Mouse (Mus musculus) stomach, embryonic 14.5 days (tissue): Measurements from ENCODE around the gene Sntg2. TPM values are rescaled to one million over a fixed set of nuclear protein-coding genes. Genes with fewer than 3 reads are reported as not detected.

Source experiments
- ATAC-seq: fragments of 200-750 bp; cut with Nextera tagmentation; 2 replicates; pipeline ENCODE4 v1.8.0; 2017; ENCODE audit warnings: low read depth, moderate TSS enrichment; ENCODE audit not compliant: insufficient number of reproducible peaks, insufficient read depth, low FRiP score
- H3K27ac ChIP-seq: fragments of 300-500 bp; sonication (generic); 2 replicates; pipeline ENCODE4 v1.5.1; 2014; ENCODE audit warnings: mild to moderate bottlenecking, low read length, moderate library complexity, mixed read lengths
- H3K27me3 ChIP-seq: fragments of 300-500 bp; sonication (generic); 2 replicates; pipeline ENCODE4 v1.6.1; 2014; ENCODE audit warnings: low read length, control low read depth, mixed read lengths; ENCODE audit not compliant: control insufficient read depth, insufficient read depth
- H3K36me3 ChIP-seq: fragments of 300-500 bp; sonication (generic); 2 replicates; pipeline ENCODE4 v1.6.1; 2014; ENCODE audit warnings: mild to moderate bottlenecking, control low read depth, low read length, moderate library complexity, mixed read lengths; ENCODE audit not compliant: control insufficient read depth, insufficient read depth
- H3K4me1 ChIP-seq: fragments of 300-500 bp; sonication (generic); 2 replicates; pipeline ENCODE4 v1.6.1; 2014; ENCODE audit warnings: low read length, control low read depth, mixed read lengths; ENCODE audit not compliant: control insufficient read depth, insufficient read depth
- H3K4me2 ChIP-seq: fragments of 300-500 bp; sonication (generic); replicated peaks from 2 replicates; pipeline ENCODE4 v1.6.1; 2014; ENCODE audit warnings: low read depth, low read length, control low read depth
- H3K4me3 ChIP-seq: fragments of 300-500 bp; sonication (generic); 2 replicates; pipeline ENCODE4 v1.5.1; 2014; ENCODE audit warnings: low read depth, low read length, control low read depth
- H3K9ac ChIP-seq: fragments of 300-500 bp; sonication (generic); replicated peaks from 2 replicates; pipeline ENCODE4 v1.6.1; 2014; ENCODE audit warnings: low read depth, mild to moderate bottlenecking, control low read depth, low read length, moderate library complexity, mixed read lengths
- H3K9me3 ChIP-seq: fragments of 300-500 bp; sonication (generic); 2 replicates; pipeline ENCODE4 v1.6.1; 2016; ENCODE audit warnings: low read depth, low read length, control low read depth; ENCODE audit not compliant: control insufficient read depth
- WGBS: fragments of 180-500 bp; shearing (Covaris S2); extraction: QIAGEN DNeasy Blood & Tissue Kit; methylation state at CpG from one replicate; pipeline ENCODE4 v1.1.7; 2014; 5-methylcytosine and 5-hydroxymethylcytosine counted together
- polyA plus RNA-seq: library from polyadenylated mRNA; unstranded; fragments of >200 nt; fragmentation: Nextera tagmentation; extraction: Ambion mirVana; gene quantifications from 2 replicates; pipeline ENCODE4 v1.2.1, GENCODE M21; 2014

Sntg2 gene
- polyA plus RNA-seq, 1 experiment from 2014 or later: 32.5 TPM

GRCm38 (mm10) chr12:30177966-30178365 is 195.2 kb downstream of the Sntg2 start:
- WGBS: 67% methylated on average over 6 of the region's 6 CpGs
- Histone ChIP-seq H3K27me3 (no peaks in the 10 kb centered on the region), H3K9ac (no peak overlapping the region), H3K4me2 (no peak overlapping the region), H3K9me3 (no peaks in the 10 kb centered on the region), H3K4me3 (no peak overlapping the region), H3K4me1 (no peaks in the 10 kb centered on the region), H3K27ac (no peak overlapping the region), H3K36me3 (no peaks in the 10 kb centered on the region)
- ATAC-seq: no peak

GRCm38 (mm10) chr12:30177529-30177928 is 195.6 kb downstream of the Sntg2 start:
- H3K4me1 ChIP-seq: no peaks in the 10 kb centered on the region
- no peak overlapping the region for H3K4me2 ChIP-seq
- H3K9ac ChIP-seq: no peak overlapping the region
- no peak for ATAC-seq
- no peak overlapping the region for H3K27ac ChIP-seq
- H3K27me3 ChIP-seq: no peaks in the 10 kb centered on the region
- no peak overlapping the region for H3K4me3 ChIP-seq
- 90% methylated on average over 2 of the region's 2 CpGs for WGBS
- H3K36me3 ChIP-seq: no peaks in the 10 kb centered on the region
- no peaks in the 10 kb centered on the region for H3K9me3 ChIP-seq

GRCm38 (mm10) chr12:30168491-30168890 is 204.7 kb downstream of the Sntg2 start:
- H3K9me3 ChIP-seq: no peaks in the 10 kb centered on the region
- H3K27me3 ChIP-seq: no peaks in the 10 kb centered on the region
- no peak overlapping the region for H3K4me2 ChIP-seq
- WGBS: 57% methylated on average over 3 of the region's 3 CpGs
- H3K4me3 ChIP-seq: no peak overlapping the region
- H3K4me1 ChIP-seq: no peaks in the 10 kb centered on the region
- no peaks in the 10 kb centered on the region for H3K36me3 ChIP-seq
- no peak overlapping the region for H3K27ac ChIP-seq
- no peak for ATAC-seq
- H3K9ac ChIP-seq: no peak overlapping the region

- H3K9me3 ChIP-seq: no peaks in the 10 kb centered on the region
- H3K4me1 ChIP-seq: no peaks in the 10 kb centered on the region
- 81% methylated on average over 5 of the region's 5 CpGs for WGBS
- H3K27ac ChIP-seq: no peak overlapping the region
- H3K4me2 ChIP-seq: no peak overlapping the region
- no peaks in the 10 kb centered on the region for H3K27me3 ChIP-seq
- no peak for ATAC-seq
- no peak overlapping the region for H3K9ac ChIP-seq
- H3K36me3 ChIP-seq: no peaks in the 10 kb centered on the region
- H3K4me3 ChIP-seq: no peak overlapping the region
These were observed 208.6 kb downstream of the Sntg2 start for GRCm38 (mm10) chr12:30164538-30164937.

GRCm38 (mm10) chr12:30164005-30164404 is 209.2 kb downstream of the Sntg2 start:
- no peak overlapping the region for H3K4me3 ChIP-seq
- WGBS: 89% methylated on average over 6 of the region's 6 CpGs
- H3K27ac ChIP-seq: no peak overlapping the region
- H3K36me3 ChIP-seq: no peaks in the 10 kb centered on the region
- no peak overlapping the region for H3K9ac ChIP-seq
- H3K9me3 ChIP-seq: no peaks in the 10 kb centered on the region
- no peak for ATAC-seq
- H3K4me2 ChIP-seq: no peak overlapping the region
- H3K4me1 ChIP-seq: no peaks in the 10 kb centered on the region
- H3K27me3 ChIP-seq: no peaks in the 10 kb centered on the region

GRCm38 (mm10) chr12:30161731-30162406 is 211.3 kb downstream of the Sntg2 start:
- H3K4me1 ChIP-seq: no peaks in the 10 kb centered on the region
- 74% methylated on average over 5 of the region's 5 CpGs for WGBS
- no peaks in the 10 kb centered on the region for H3K9me3 ChIP-seq
- H3K27me3 ChIP-seq: no peaks in the 10 kb centered on the region
- no peaks in the 10 kb centered on the region for H3K36me3 ChIP-seq
- no peak for ATAC-seq
- H3K4me3 ChIP-seq: no peak overlapping the region
- H3K9ac ChIP-seq: no peak overlapping the region
- no peak overlapping the region for H3K4me2 ChIP-seq
- no peak overlapping the region for H3K27ac ChIP-seq

GRCm38 (mm10) chr12:30160475-30160874 is 212.7 kb downstream of the Sntg2 start:
- Histone ChIP-seq H3K4me3 (no peak overlapping the region), H3K36me3 (no peaks in the 10 kb centered on the region), H3K27ac (no peak overlapping the region), H3K9me3 (no peaks in the 10 kb centered on the region), H3K9ac (no peak overlapping the region), H3K4me2 (no peak overlapping the region), H3K4me1 (no peaks in the 10 kb centered on the region), H3K27me3 (no peaks in the 10 kb centered on the region)
- 76% methylated on average over 3 of the region's 3 CpGs for WGBS
- ATAC-seq: no peak

- Histone ChIP-seq H3K9me3 (no peaks in the 10 kb centered on the region), H3K9ac (no peak overlapping the region), H3K4me2 (no peak overlapping the region), H3K27ac (no peak overlapping the region), H3K36me3 (no peaks in the 10 kb centered on the region), H3K4me1 (no peaks in the 10 kb centered on the region), H3K27me3 (no peaks in the 10 kb centered on the region), H3K4me3 (no peak overlapping the region)
- 87% methylated on average over 8 of the region's 8 CpGs for WGBS
- ATAC-seq: no peak
These were observed 213.4 kb downstream of the Sntg2 start for GRCm38 (mm10) chr12:30159788-30160187.

- no peaks in the 10 kb centered on the region for H3K36me3 ChIP-seq
- no peaks in the 10 kb centered on the region for H3K4me1 ChIP-seq
- 74% methylated on average over 7 of the region's 7 CpGs for WGBS
- no peak overlapping the region for H3K27ac ChIP-seq
- no peak overlapping the region for H3K4me2 ChIP-seq
- H3K9ac ChIP-seq: no peak overlapping the region
- no peaks in the 10 kb centered on the region for H3K9me3 ChIP-seq
- H3K4me3 ChIP-seq: no peak overlapping the region
- ATAC-seq: no peak
- no peaks in the 10 kb centered on the region for H3K27me3 ChIP-seq
These were observed 219.0 kb downstream of the Sntg2 start for GRCm38 (mm10) chr12:30154079-30154673.
